8 mouse cellular contexts compared by ENCODE assay signal in the genomic region with DNA sequence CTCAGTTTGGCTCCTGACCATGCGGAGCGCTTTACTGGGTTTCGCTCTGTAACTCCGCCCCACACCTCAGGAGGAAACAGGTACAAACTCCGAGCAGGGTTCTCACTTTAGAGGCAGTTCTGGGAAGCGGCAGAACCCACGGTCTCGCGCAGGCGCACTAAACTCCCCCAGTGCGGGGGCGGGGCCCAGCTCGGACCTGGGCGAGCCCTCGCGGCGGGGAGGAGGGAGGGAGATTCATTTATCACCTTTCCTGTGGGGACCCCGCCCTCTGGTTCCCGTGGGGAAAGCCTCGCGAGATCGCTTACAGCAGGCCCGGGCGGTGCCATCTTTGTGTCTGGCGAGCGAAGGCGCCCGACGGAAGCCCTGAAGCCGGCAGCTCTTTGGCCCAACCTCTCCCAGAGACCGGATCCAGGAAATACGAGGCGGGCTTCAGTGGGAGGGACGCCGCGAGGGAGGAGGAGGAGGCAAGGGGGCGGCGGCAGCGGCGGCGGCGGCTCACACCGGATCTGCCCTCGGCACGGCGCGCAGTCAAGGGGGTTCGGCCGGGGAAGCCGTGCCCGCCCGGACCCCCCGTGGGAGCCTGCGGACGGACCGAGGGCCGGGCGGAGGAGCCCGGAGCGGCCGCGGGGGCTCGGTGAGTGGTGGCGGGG. TPM values are rescaled to one million over a fixed set of nuclear protein-coding genes. Genes with fewer than 3 reads are reported as not detected.
DNase-seq lines count a peak whose midpoint lies in the region; ATAC-seq and TF ChIP-seq lines count a peak whose summit lies in the region.

Tab3 (plus strand) TSS at position 491 of the 650 bp plus-strand sequence.

- 0 out of 2 replicates have a peak, but pooled peaks cover 4% of the 10 kb centered on the region for H3K9me3 ChIP-seq in hindbrain, embryonic 10.5 days
- H3K9me3 ChIP-seq in lung, postnatal 0 days (ENCODE audit: low read length): no peaks in the 10 kb centered on the region

- H3K27me3 ChIP-seq in hindbrain, embryonic 10.5 days (ENCODE audit: insufficient read depth, poor library complexity, severe bottlenecking): peaks cover 16% of the 10 kb centered on the region; the same call in 1 of the 2 replicates
- no peaks in the 10 kb centered on the region for H3K27me3 ChIP-seq in lung, postnatal 0 days (replicated peaks; ENCODE audit: insufficient read depth, low read length)

- H3K4me1 ChIP-seq in hindbrain, embryonic 10.5 days (replicated peaks): no peaks in the 10 kb centered on the region
- H3K4me1 ChIP-seq in lung, postnatal 0 days (ENCODE audit: insufficient read depth, low read depth, low read length): no peaks in the 10 kb centered on the region

- peak; percentile 93 for DNase-seq in MN1 (ENCODE audit: low spot score)
- DNase-seq in cerebellum, adult 9-10 months: peak; percentile 97
- DNase-seq in hindbrain, embryonic 10.5 days (ENCODE audit: low spot score): peak; percentile 91
- peak; percentile 96 for DNase-seq in layer of hippocampus, adult 9-11 months
- peak; percentile 95 for DNase-seq in lung, postnatal 0 days (ENCODE audit: low spot score)
- DNase-seq in ovary, postnatal 14 days (ENCODE audit: low spot score): peak; percentile 82
- DNase-seq in thymus, postnatal 14 days: peak; percentile 96

- peak; percentile 98 for ATAC-seq in frontal cortex, adult (ENCODE audit: low TSS enrichment)
- ATAC-seq in lung, postnatal 0 days: peak; percentile 98

- no peak for TF ChIP-seq CTCF in lung, postnatal 0 days (IDR thresholded peaks at IDR 0.05)

- peak within 1 kb of the TSS; percentile 92 for H3K27ac ChIP-seq in hindbrain, embryonic 10.5 days
- peak within 1 kb of the TSS; percentile 26; the same call in 1 of the 2 replicates for H3K27ac ChIP-seq in lung, postnatal 0 days (ENCODE audit: low read length)

- peak within 1 kb of the TSS; percentile 73 for H3K4me3 ChIP-seq in hindbrain, embryonic 10.5 days
- H3K4me3 ChIP-seq in lung, postnatal 0 days (ENCODE audit: low read depth, low read length): peak within 1 kb of the TSS; percentile 65

- H3K9ac ChIP-seq in lung, postnatal 0 days (replicated peaks; ENCODE audit: low read depth): peak within 1 kb of the TSS; percentile 56

- WGBS in hindbrain, embryonic 10.5 days: 21% methylated on average over 60 of the region's 64 CpGs
- 24% methylated on average over 26 of the region's 64 CpGs for WGBS in lung, postnatal 0 days

- TF ChIP-seq EP300 in lung, postnatal 0 days (IDR thresholded peaks at IDR 0.05): peak; percentile 73

- peak within 1 kb of the TSS; percentile 59 for H3K4me2 ChIP-seq in lung, postnatal 0 days (replicated peaks; ENCODE audit: low read depth, low read length)

- no peaks in the 10 kb centered on the region for H3K36me3 ChIP-seq in hindbrain, embryonic 10.5 days
- H3K36me3 ChIP-seq in lung, postnatal 0 days (ENCODE audit: insufficient read depth, low read length): no peaks in the 10 kb centered on the region

RNA-seq across cellular contexts. Expression of gene Tab3, which starts in this region (rescaled TPM):
- polyA plus RNA-seq in hindbrain, embryonic 10.5 days (2016; fragmentation: Nextera tagmentation; extraction: Ambion mirVana): 3.2 and 4.2 TPM in 2 replicates
- polyA plus RNA-seq in lung, postnatal 0 days (2015; fragmentation: Nextera tagmentation; extraction: Ambion mirVana): 2.3 and 2.7 TPM in 2 replicates

Comparison
In these comparisons a context has a peak if more than half of its experiments do, and no peak if none do; other contexts are left out.
1. Peak in every context shown above with its lines: DNase-seq, ATAC-seq, H3K4me3 ChIP-seq and H3K27ac ChIP-seq.